Mouse (Mus musculus) spleen, postnatal 10 days (tissue): Measurements from ENCODE around the gene Arhgap1.

Experiments used
- DNase-seq, 2 experiments: peaks; one replicate each; pipeline ENCODE4 v3.0.0; 2021 to 2022; ENCODE audit warnings: low spot score in 2 of 2

Gene Arhgap1

DNA sequence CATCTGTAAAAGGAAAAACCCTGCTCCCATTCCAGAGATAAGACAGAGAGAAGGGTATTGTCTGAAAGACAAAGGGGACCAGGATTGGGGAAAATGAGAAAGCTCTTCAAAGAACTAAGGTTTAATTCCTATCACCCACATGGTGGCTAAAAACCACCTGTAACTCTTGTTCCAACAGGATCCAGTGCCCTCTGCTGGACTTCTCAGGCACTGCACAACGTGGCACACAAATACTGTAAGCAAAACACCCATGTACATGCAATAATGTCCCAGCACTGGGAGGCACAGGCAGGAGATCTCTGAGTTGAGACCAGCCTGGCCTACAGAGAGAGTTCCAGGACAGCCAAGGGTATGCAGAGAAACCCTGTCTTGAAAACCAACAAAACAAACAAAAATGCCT is 2.9 kb upstream of the Arhgap1 start:
- peak; percentile 53 to 79 for DNase-seq

GRCm38 (mm10) chr2:91649152-91649551 is 508 bp upstream of the Arhgap1 start:
- DNase-seq: peak in 1 of 2 experiments; percentile 36

DNA sequence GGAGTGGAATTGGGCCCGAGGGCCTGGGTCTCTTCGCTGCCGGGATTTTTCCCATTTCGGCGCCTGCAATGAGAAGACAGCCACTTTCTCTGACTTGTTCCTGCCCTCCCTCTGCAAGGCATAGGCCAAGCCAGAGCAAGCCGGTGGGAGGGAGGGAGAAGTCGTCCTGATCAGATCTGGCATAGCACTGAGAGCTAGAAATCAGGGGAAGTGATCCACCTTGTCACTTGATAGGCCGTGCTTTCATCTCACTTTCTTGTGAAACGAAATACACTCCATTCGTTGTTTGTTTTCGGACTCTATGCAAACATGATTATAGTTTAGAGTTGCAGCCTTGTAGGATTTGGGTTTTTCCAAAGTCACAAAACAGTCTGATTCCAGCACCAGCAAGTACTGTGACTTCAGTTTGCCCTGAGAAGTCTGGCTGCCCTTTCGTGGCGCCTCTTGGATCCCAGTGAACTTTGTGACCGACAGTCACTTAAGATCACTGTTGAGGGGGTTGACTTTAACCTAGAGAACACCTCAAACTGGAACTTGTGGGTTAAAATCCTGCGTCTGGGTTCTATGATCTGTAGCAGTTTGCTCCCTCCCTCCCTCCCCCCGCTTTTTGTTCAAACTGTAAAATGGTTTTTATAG is 818 bp downstream of the Arhgap1 start:
- DNase-seq: no peak

DNA sequence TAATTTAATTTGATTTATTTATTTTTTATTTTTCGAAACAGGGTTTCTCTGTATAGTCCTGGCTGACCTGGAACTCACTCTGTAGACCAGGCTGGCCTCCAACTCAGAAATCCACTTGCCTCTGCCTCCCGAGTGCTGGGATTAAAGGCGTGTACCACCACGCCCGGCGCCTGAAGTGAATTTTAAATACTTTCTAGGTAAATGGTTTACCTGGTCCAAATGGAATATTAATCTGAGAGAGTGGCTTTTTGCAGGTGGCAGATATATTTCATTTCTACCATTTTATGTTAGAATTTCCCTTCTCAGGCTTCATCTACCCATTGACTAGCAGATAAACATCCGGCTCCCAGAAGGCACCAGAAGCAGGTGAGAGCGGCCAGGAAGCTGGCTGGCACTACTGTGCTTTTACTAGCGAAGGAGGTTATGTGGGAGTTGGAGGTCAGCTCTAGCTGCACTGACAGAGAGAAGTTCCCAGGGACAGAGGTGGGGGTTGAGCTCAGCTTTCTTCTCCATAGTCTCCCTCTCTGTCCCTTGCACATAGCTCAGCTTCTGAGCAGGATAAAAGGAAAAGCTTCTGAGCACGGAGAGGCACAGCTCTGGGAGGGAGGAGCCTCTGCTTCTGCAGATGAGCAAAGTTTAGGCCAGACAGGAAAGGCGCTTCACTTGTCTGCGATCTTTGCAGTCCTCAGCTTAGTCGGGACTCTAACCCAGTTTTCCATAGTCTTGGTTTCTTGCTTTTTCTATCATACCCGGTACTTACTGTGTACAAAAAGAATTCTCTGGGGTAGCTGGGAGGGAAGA is 2.0 kb downstream of the Arhgap1 start:
- no peak for DNase-seq

DNA sequence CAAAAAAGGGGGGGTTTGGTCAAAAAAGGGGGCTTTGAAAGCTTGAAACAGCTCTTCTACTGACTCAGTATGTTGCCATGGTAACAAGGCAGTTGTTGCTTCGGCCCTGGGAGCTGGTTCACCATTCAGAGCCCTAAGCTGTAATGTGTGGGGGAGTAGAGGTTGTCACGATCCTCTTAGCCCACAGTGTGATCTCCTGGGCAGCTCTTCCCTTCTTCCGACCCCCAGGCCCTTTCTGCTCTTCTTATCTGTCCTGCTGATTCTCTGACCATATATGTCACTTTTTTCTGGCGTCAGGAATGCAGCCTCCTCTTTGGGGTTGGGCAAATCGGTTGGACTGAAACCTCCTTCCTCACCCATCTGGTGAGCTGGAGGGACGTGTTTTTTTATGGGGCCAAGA is 3.2 kb downstream of the Arhgap1 start:
- no peak for DNase-seq

DNA sequence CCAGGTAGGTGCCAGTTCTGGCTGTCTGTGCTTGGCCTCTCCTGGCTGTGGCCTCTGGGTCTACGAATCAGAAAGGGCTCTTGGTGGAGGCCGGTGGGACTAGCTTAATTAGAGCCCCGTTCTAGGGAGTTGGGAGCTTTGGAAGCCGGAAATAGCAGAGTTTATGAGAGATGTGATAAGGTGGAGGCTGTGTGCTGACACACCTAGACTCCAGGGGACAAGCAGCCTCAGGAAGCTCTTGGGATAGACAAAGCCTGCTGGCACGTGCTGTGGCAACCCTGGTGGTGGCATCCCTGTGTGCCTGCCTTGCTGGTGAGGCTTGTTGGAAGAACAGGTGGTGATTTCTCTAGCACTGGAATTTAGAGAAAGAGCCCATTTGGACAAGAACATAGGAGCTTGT is 5.7 kb downstream of the Arhgap1 start:
- DNase-seq: no peak

DNA sequence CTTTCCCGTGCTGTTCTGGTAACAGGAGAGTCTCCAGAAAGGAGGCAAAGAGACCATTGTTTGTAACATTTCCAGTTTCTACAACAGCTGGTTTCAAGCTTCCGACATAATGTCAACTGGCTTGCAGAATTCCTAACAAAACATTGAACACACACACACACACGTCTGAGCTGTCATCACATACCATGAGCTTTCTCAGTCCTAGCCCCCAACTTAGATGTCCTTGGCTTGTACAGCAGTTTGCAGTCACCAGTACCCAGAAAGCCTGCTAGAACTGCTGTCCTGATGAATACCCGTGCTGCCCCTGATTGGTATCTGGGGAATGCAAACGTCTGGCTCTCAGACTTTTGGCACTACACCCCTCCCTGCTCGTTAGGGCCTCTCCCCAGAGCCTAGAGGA is 6.2 kb downstream of the Arhgap1 start:
- DNase-seq: no peak

DNA sequence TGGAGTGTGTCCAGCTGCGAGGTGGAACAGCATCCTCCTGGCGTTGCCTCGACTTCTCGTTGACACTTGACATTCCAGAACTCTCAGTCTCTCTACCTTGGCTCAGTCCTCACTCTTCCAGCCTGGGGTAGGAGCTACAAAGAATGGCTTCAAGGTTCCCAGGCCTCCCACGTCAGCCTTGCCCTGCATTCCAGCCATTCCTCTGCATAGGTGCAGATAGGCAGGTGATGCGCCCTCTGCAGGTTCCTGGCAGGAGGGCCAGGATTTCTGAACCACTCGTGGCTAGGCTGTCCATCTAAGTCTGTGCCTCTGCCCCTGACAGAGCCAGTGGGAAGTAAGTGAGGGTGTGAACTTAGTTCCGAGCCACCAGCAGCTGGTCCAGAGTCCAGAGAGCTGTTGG is 7.1 kb downstream of the Arhgap1 start:
- no peak for DNase-seq

DNA sequence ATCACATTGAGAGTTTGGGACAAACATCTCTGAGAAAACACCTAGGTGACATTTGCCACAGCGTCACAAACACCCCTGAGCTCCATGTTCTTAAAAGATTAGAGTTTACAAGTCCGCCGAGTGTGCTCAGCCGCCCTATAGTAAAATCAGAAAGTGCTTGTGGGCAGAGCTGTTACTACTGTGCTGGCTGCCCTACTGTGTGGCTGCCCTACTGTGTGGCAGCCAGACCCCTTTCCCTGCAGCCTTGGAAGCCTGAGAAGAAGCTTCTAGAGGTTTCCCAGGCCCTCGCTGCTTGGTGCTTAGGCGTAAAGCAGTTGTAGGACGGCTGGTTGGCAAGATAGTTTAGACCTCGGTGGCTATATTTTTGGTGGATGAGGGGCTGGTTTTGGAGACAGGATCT is 10.0 kb downstream of the Arhgap1 start:
- no peak for DNase-seq

DNA sequence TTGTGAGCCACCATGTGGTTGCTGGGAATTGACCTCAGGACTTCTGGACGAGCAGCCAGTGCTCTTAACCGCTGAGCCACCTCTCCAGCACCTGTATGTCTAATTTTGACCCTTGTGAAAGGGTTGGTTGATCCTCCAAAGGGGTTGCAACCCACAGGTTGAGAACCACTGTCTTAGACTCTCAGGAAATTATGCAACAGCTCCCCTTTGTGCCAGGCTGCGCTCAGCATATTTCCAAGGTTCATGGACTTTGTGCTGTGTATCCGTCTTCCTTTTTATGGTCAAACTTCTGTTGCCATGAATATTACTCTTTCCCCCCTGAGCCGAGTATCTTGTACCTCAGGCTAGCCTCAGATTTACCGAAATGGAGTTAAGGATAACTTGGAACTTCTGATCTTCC is 11.3 kb downstream of the Arhgap1 start:
- DNase-seq: no peak

DNA sequence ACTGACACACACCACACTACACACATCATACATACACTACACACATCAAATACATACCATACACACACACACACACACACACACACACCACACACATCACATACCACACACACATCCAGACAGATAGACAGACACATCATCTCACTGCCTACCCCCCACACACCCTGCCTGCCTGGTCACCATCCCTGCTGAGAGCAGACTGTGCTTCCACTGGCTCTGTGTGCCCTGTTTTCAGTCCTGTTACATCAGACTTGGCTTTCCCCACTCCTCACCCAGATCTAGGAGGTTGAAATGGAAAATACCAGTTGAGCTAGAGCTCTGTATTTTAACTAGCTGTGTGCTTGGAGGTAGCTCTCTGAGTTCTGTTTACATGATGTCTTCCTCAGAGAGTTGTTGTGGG is 15.1 kb downstream of the Arhgap1 start:
- DNase-seq: no peak

DNA sequence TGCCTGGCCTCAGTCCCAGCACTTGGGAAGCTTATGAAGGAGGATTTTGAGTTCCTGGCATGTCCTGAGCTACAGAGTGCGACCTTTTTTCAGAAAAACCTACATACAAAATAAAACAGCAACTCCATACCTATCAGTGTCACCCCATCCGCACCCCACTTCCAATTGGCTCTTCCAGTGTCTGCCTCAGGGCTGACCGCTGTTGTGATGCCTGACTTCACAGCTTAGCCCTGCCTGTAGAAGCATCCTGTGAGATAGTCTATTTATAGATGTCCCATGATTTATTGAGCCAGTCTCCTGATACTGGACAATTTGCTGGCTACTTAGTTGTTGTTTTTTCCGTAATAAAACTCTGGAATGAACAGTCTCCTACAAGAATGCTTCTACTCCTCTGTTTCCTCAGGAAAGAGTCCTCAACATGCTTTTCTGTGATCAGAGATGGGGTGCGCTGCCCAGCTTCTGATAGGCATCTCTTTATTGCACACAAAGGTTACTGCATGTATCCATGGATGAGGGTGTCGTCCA is 16.8 kb downstream of the Arhgap1 start:
- DNase-seq: no peak

DNA sequence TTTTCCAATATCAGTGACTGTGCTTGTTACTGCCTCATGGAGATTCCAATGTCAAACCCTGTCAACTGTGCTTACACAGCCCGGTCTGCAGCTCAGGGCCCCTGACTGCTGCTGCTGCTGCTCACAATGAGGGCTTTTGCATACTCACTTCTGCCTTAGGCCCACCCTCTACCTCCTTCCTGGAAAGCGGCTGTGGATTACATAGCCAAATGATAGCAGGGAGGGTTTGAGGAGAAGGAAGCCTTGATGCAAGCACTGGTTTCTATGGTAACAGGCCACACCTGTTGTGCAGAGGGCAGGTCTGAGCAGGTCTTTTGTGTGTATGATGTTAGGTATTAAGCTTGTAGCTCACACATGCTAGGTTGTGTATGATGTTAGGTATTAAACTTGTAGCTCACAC is 18.1 kb downstream of the Arhgap1 start:
- DNase-seq: no peak

DNA sequence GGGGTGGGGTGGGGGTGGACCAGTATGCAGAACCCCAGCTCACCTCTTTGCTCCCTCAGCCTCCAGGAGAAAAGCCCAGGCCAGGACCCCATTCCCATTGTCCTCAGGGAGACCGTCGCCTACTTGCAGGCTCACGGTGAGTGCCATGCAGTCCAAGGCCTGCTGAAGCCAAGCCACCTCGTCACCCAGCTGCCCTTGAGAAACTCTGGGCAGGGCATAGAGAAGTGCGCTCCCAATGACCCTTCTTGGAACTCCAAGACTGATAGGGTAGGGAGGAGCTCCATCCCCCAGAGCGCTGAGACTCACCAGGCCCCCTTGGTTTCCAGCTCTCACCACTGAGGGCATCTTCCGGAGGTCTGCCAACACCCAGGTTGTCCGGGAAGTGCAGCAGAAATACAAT is 19.7 kb downstream of the Arhgap1 start:
- no peak for DNase-seq

GRCm38 (mm10) chr2:91670038-91670437 is 20.4 kb downstream of the Arhgap1 start:
- no peak for DNase-seq

DNA sequence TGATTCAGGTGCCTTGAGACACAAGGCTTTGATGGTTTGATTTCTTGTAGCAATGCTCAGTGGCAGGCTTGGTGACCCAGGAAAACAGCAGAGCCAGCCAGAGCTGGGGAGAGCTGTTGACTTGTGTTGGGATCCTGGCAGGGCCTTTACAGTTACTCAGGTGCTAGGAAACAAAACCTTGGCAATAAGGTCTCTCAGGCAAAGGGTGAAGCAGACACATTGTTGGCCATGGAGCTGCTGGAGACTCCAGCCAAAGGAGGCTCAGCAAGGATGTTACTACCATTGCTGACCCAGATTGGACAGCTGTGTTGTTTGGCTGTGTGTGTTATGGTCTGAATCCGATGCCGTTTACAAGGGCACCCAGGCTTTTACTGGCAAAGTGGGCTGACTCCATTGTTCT is 23.9 kb downstream of the Arhgap1 start:
- no peak for DNase-seq

DNA sequence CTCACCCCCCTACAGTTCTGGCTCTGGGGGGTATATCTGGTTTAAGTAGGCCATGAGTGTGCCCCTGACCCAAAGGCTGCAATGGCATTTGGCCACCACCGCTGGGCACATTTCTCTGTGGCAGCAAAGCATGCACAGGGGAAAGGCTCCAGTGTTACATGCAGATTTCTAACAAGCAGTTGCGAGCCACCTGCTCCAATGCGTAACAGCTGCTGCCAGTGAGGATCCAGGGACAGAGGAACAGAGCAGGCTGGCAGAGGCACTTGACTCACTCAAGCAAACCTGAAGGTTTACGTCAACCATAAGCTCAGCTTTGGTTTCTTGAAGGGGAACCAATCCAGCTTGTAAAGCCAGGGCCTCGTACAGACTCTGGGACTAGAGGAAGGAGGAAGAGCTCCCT is 25.2 kb downstream of the Arhgap1 start:
- DNase-seq: no peak

GRCm38 (mm10) chr2:91676420-91676819 is 26.8 kb downstream of the Arhgap1 start:
- DNase-seq: no peak

- DNase-seq: no peak
These were observed 27.3 kb downstream of the Arhgap1 start for GRCm38 (mm10) chr2:91676961-91677360.

- DNase-seq: peak in 1 of 2 experiments; percentile 56
These were observed 33.2 kb downstream of the Arhgap1 start for GRCm38 (mm10) chr2:91682850-91683249.

GRCm38 (mm10) chr2:91683919-91684318 is 34.3 kb downstream of the Arhgap1 start:
- no peak for DNase-seq

DNA sequence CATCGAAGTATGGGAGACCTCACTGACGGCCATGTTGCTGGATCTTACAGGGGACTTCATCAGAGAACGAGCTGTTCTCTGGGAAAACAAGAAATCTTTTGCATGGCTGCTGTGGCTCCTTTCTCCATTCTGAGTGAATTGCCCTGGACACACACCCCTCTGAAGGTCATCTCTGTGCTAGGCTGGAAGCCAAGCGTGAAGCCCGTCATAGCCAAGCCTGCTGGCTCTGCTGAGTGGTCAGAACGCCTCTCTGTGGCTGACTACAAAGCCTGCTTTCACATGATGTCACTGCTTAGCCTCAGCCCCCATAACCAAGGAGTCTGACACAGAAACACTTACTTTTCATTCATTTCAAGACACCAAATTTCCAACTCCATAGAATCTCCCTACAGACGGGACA is 39.8 kb downstream of the Arhgap1 start:
- DNase-seq: no peak
